Mouse (Mus musculus) inflammation-experienced regulatory T-cells, adult 16 weeks (primary cell): ENCODE results near the gene Afg1l. TPM values are rescaled to one million over a fixed set of nuclear protein-coding genes. Genes with fewer than 3 reads are reported as not detected.

Experiments used
- polyA plus RNA-seq: library from polyadenylated mRNA; unstranded; fragments of 100-300 nt; shearing (Covaris generic); gene quantifications from one replicate; pipeline ENCODE4 v1.2.1, GENCODE M21; 2017

Gene Afg1l
- polyA plus RNA-seq = 9.1 TPM

GRCm38 (mm10) chr10:42478341-42478720, at the start of gene Afg1l:
Gene Afg1l, minus strand, starts transcription at chr10:42478565.

DNA sequence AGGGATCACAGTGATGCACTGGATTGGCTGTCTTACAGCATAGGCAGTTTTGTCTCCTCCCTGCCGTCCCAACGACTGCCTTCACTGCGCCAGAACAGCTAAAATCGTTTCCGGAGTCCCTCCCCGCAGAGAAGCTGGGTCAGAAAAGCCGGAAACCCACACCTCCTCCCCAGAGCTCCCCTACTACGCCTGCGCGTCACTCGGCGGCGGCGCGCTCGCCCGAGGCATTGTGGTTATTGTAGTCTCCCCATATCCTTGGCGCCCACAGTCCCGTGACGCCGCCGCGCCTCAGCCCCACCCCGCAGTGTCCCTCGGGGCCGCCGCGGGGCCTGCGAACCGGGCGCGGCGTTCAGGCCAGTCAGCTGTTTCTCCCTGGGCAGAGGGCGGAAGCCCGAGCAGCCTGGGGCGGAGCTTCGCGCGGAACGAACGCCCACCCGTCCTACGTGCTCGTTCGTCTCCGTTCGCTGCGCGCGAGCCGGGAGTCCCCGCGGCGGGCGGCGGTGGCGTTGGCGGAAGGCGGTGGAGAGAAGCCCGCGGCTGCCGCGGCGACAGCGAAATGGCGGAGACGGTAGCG, 23.5 kb upstream of the Afg1l start, which contains the start of gene Snx3:
Gene Snx3, plus strand, starts transcription at position 256 of the 574 bp plus-strand sequence.

DNA sequence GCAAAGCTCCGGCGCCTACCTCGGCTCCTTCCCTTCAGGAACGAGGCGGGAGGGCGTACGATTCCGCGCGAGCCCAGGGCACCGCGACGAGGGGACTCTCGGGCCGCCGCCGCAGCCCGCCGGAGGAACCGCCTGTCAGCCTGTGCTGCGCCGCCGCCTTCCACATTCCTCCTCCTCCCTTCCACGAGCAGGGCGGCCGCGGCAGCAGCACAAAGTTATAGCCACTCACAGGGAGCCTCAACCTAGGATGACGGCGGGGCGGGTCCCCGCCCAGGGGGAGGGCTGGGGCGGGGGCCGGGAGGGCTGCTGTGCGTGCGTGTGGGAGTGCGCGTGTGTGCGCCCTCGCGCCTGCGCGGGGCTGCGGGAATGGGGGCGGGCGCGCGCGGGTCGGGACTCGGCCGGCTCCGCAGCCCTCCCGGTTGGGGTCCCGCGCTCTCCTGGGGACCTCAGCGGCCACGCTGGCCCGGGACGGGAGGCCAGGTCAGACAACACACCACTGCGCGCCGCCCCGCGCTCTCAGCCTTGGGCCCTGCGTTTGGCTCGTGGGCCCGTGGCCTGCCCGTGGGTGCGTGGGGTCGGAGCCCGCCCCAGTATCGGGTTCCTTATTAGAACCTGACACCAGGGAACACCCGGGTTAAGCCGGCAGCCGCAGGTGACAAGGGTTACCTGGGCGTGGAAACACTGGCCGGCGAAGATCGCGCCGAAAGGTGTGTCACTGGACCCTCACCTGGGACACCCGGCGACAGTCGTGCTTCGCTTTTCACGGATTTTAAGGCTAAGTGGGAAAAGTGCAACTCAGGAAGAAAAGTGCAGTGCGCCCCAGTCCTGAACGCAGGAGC, 201.6 kb downstream of the Afg1l start, which contains the start of gene Foxo3:
Gene Foxo3, minus strand, starts transcription at position 249 of the 839 bp plus-strand sequence.

Other genes with a start within 250 kb of the Afg1l start
- 2.2 TPM for gene Foxo3, start 201.8 kb downstream of the Afg1l start, polyA plus RNA-seq
- 258 TPM for gene Snx3, start 23.5 kb upstream of the Afg1l start, polyA plus RNA-seq
- gene Nr2e1, start 105.1 kb upstream of the Afg1l start, polyA plus RNA-seq = not detected
- gene Ostm1, start 105.3 kb upstream of the Afg1l start, polyA plus RNA-seq = 41.2 TPM